ENCODE assay signal across 29 mouse cellular contexts in the genomic region with DNA sequence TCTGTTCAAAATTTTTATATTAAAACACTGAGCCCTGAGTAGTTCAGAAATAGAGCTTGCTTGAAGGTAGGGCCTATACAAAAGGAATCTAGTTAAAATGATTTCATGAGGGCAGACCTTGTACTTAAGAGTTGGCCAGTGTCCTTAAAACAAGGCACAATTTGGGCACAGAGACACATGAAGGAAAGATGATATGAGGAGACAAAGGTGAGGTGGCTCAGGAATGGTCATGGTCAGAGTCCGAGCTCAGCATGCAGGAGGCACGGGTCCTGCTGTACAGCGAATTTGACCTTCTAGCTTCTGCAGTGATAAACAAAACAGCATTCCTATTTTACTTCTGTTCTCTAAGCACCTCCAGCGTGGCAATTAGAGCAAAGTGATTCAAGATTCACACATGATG.
"Had no signal": no experiment of that assay in that cellular context is flagged by ENCODE, and none has a peak within 500 bp of the region (broad histone marks: within the 10 kb centered on the region; RNA-seq: fewer than 3 reads in every experiment).

No protein-coding gene starts in this region.

- H3K9me3 ChIP-seq: limb, embryonic 10.5 days; limb, embryonic 12.5 days; limb, embryonic 13.5 days; limb, embryonic 15.5 days; liver, embryonic 13.5 days; liver, embryonic 15.5 days; lung, embryonic 15.5 days; megakaryocyte, embryonic 14.5 days; midbrain, embryonic 10.5 days; midbrain, embryonic 12.5 days; midbrain, embryonic 13.5 days; midbrain, embryonic 15.5 days; neural tube, embryonic 12.5 days had no signal

- H3K36me3 ChIP-seq: limb, embryonic 10.5 days; limb, embryonic 12.5 days; limb, embryonic 13.5 days; limb, embryonic 15.5 days; liver, embryonic 13.5 days; liver, embryonic 15.5 days; lung, embryonic 15.5 days; midbrain, embryonic 10.5 days; midbrain, embryonic 12.5 days; midbrain, embryonic 13.5 days; midbrain, embryonic 15.5 days; neural tube, embryonic 12.5 days had no signal

- H3K27ac ChIP-seq: left cerebral cortex, adult 2 months; limb, embryonic 10.5 days; limb, embryonic 12.5 days; limb, embryonic 13.5 days; limb, embryonic 15.5 days; liver, embryonic 13.5 days; liver, embryonic 14.5 days; liver, embryonic 15.5 days; lung, embryonic 15.5 days; midbrain, embryonic 10.5 days; midbrain, embryonic 12.5 days; midbrain, embryonic 13.5 days; midbrain, embryonic 15.5 days; neural tube, embryonic 12.5 days had no signal

- ATAC-seq: lung, postnatal 0 days; midbrain, embryonic 13.5 days; midbrain, embryonic 15.5 days; midbrain, embryonic 16.5 days had no signal

- H3K9ac ChIP-seq: limb, embryonic 12.5 days; limb, embryonic 13.5 days; limb, embryonic 15.5 days; liver, embryonic 13.5 days; liver, embryonic 14.5 days; liver, embryonic 15.5 days; lung, embryonic 14.5 days; lung, embryonic 15.5 days; midbrain, embryonic 12.5 days; midbrain, embryonic 13.5 days; midbrain, embryonic 15.5 days; neural tube, embryonic 12.5 days had no signal

- H3K4me1 ChIP-seq: limb, embryonic 13.5 days; limb, embryonic 15.5 days; midbrain, embryonic 10.5 days; midbrain, embryonic 12.5 days; midbrain, embryonic 13.5 days; midbrain, embryonic 15.5 days; neural tube, embryonic 12.5 days had no signal

- H3K4me2 ChIP-seq: limb, embryonic 12.5 days; limb, embryonic 13.5 days; limb, embryonic 15.5 days; liver, embryonic 11.5 days; liver, embryonic 13.5 days; liver, embryonic 15.5 days; lung, embryonic 14.5 days; lung, embryonic 15.5 days; midbrain, embryonic 11.5 days; midbrain, embryonic 12.5 days; midbrain, embryonic 13.5 days; midbrain, embryonic 15.5 days; neural tube, embryonic 12.5 days had no signal

- H3K27me3 ChIP-seq: limb, embryonic 15.5 days; liver, embryonic 13.5 days; liver, embryonic 15.5 days; lung, embryonic 15.5 days; megakaryocyte, embryonic 14.5 days; midbrain, embryonic 12.5 days; midbrain, embryonic 13.5 days; midbrain, embryonic 15.5 days; neural tube, embryonic 12.5 days had no signal

- DNase-seq: left cerebral cortex, postnatal 4 days; liver, embryonic 13.5 days; lung, adult 18-20 months; lung, adult 2 months; lung, embryonic 14.5 days; lung, postnatal 10 days; lung, postnatal 14 days; lung, postnatal 36 days; lung, postnatal 4 days; midbrain, embryonic 14.5 days had no signal

- H3K4me3 ChIP-seq: left cerebral cortex, adult 2 months; limb, embryonic 10.5 days; limb, embryonic 12.5 days; limb, embryonic 13.5 days; limb, embryonic 15.5 days; liver, embryonic 13.5 days; liver, embryonic 15.5 days; lung, embryonic 15.5 days; megakaryocyte, embryonic 14.5 days; midbrain, embryonic 10.5 days; midbrain, embryonic 12.5 days; midbrain, embryonic 13.5 days; midbrain, embryonic 15.5 days; myocyte; neural tube, embryonic 12.5 days had no signal
